ENCODE assay signal across 11 mouse cellular contexts in the genomic region with DNA sequence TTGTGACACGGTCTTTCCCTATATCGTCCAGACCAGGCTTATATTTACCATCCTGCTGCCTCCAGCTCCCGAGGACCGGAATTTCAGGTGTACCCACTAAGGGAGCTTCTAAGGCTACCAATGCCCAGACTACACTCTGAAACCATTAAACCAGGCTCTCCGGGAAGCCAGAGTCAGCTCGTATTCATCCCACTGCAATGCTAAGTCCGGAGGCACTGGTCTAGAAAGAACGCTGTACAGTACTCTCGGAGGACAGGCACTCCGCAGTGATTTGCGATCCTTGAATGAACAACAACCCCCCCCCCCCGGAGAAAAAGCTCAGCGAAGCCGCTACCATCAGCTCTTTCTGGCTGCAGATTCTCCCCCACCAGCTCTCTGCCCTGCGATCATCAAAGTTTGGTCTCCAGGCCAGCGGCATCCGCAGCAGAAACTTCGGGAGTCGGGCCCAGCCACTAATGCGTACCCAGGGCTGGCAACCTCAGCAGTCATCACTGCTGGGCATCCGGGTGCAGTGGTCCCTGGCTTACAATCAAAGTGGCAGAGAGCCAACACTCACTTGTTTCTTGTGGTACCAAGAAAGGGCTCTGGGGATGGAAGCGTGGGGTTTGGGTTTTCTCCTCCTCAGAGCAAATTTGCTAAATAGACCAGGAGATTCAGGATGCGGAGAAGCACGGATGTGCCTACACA. TPM values are rescaled to one million over a fixed set of nuclear protein-coding genes. Genes with fewer than 3 reads are reported as not detected.
DNase-seq lines count a peak whose midpoint lies in the region; ATAC-seq lines count a peak whose summit lies in the region.
"Had no signal": no experiment of that assay in that cellular context is flagged by ENCODE, and none has a peak within 500 bp of the region (broad histone marks: within the 10 kb centered on the region; RNA-seq: fewer than 3 reads in every experiment).

No protein-coding gene starts in this region.

- H3K4me2 ChIP-seq in hindbrain, embryonic 14.5 days (replicated peaks), result no peak overlapping the region
- no peak overlapping the region for H3K4me2 ChIP-seq in midbrain, embryonic 14.5 days (ENCODE audit: low read length)
- H3K4me2 ChIP-seq in midbrain, embryonic 11.5 days, result no peak overlapping the region

- no peak overlapping the region for H3K9ac ChIP-seq in hindbrain, embryonic 14.5 days
- no peak overlapping the region for H3K9ac ChIP-seq in midbrain, embryonic 14.5 days (replicated peaks; ENCODE audit: low read length)
- no peak overlapping the region for H3K9ac ChIP-seq in midbrain, embryonic 11.5 days (ENCODE audit: low read length)

- no peak; the same call in 1 of the 2 replicates for ATAC-seq in cerebellum, adult (ENCODE audit: insufficient number of reproducible peaks, low FRiP score, low TSS enrichment)
- peak; percentile 53; the same call in 1 of the 2 replicates for ATAC-seq in hindbrain, embryonic 14.5 days (ENCODE audit: low FRiP score)
- no peak for ATAC-seq in midbrain, embryonic 14.5 days (ENCODE audit: low FRiP score, low TSS enrichment)
- ATAC-seq in midbrain, embryonic 11.5 days (ENCODE audit: low FRiP score), result no peak
- peak; percentile 34 to 59 for ATAC-seq in hematopoietic stem cell, adult 5-6 weeks (replicated peaks in 1 of 2; ENCODE audit: insufficient read depth in 1 of 2, low FRiP score in 2 of 2, low TSS enrichment in 1 of 2, low read depth in 1 of 2, poor library complexity in 2 of 2, severe bottlenecking in 2 of 2)
- ATAC-seq in CD4-positive, CD25-positive, alpha-beta regulatory T cell, adult 4 months, result no peak
- ATAC-seq: intestine, postnatal 0 days had no signal

- H3K9me3 ChIP-seq in hindbrain, embryonic 14.5 days (ENCODE audit: control insufficient read depth, low read length), result no peaks in the 10 kb centered on the region
- H3K9me3 ChIP-seq in hindbrain, embryonic 10.5 days, result no peaks in the 10 kb centered on the region
- no peaks in the 10 kb centered on the region for H3K9me3 ChIP-seq in midbrain, embryonic 14.5 days (ENCODE audit: control insufficient read depth, low read length)
- H3K9me3 ChIP-seq in midbrain, embryonic 11.5 days (ENCODE audit: control insufficient read depth, low read length), result no peaks in the 10 kb centered on the region

- peak; percentile 5 for DNase-seq in cerebellum, adult 9-10 months
- peak; percentile 28 for DNase-seq in hindbrain, embryonic 14.5 days (ENCODE audit: low spot score)
- no peak for DNase-seq in hindbrain, embryonic 10.5 days (ENCODE audit: low spot score)
- DNase-seq in midbrain, embryonic 14.5 days, result peak; percentile 46
- DNase-seq in midbrain, embryonic 11.5 days (ENCODE audit: low spot score, missing footprints), result no peak
- DNase-seq: layer of hippocampus, adult 9-11 months had no signal

- no peak overlapping the region for H3K4me3 ChIP-seq in hindbrain, embryonic 14.5 days (replicated peaks; ENCODE audit: low read length)
- H3K4me3 ChIP-seq in hindbrain, embryonic 10.5 days, result no peak overlapping the region
- no peak overlapping the region for H3K4me3 ChIP-seq in midbrain, embryonic 14.5 days (replicated peaks; ENCODE audit: low read depth, low read length)
- no peak overlapping the region for H3K4me3 ChIP-seq in midbrain, embryonic 11.5 days (ENCODE audit: low read depth, low read length)

- WGBS in hindbrain, embryonic 14.5 days, result 71% methylated on average over 24 of the region's 24 CpGs
- WGBS in hindbrain, embryonic 10.5 days, result 85% methylated on average over 24 of the region's 24 CpGs
- 81% methylated on average over 24 of the region's 24 CpGs for WGBS in midbrain, embryonic 14.5 days
- 87% methylated on average over 24 of the region's 24 CpGs for WGBS in midbrain, embryonic 11.5 days

- H3K36me3 ChIP-seq in hindbrain, embryonic 14.5 days (replicated peaks; ENCODE audit: control insufficient read depth, insufficient read depth), result no peaks in the 10 kb centered on the region
- H3K36me3 ChIP-seq in hindbrain, embryonic 10.5 days, result no peaks in the 10 kb centered on the region
- no peaks in the 10 kb centered on the region for H3K36me3 ChIP-seq in midbrain, embryonic 14.5 days (ENCODE audit: control insufficient read depth, insufficient read depth, low read length)
- H3K36me3 ChIP-seq in midbrain, embryonic 11.5 days (ENCODE audit: control insufficient read depth, insufficient read depth, low read length), result no peaks in the 10 kb centered on the region

- H3K4me1 ChIP-seq in hindbrain, embryonic 14.5 days (replicated peaks; ENCODE audit: control insufficient read depth, insufficient read depth, low read length), result no peaks in the 10 kb centered on the region
- no peaks in the 10 kb centered on the region for H3K4me1 ChIP-seq in hindbrain, embryonic 10.5 days (replicated peaks)
- no peaks in the 10 kb centered on the region for H3K4me1 ChIP-seq in midbrain, embryonic 14.5 days (ENCODE audit: control insufficient read depth, insufficient read depth, low read length)
- no peaks in the 10 kb centered on the region for H3K4me1 ChIP-seq in midbrain, embryonic 11.5 days (ENCODE audit: control insufficient read depth, insufficient read depth, low read length)

- no peak overlapping the region for H3K27ac ChIP-seq in hindbrain, embryonic 14.5 days
- H3K27ac ChIP-seq in hindbrain, embryonic 10.5 days, result no peak overlapping the region
- H3K27ac ChIP-seq in midbrain, embryonic 14.5 days (replicated peaks; ENCODE audit: low read depth, low read length), result no peak overlapping the region
- no peak overlapping the region for H3K27ac ChIP-seq in midbrain, embryonic 11.5 days (ENCODE audit: low read depth, low read length)

- no peaks in the 10 kb centered on the region for H3K27me3 ChIP-seq in hindbrain, embryonic 14.5 days (ENCODE audit: control insufficient read depth, insufficient read depth, low read length)
- no peaks in the 10 kb centered on the region for H3K27me3 ChIP-seq in hindbrain, embryonic 10.5 days (ENCODE audit: insufficient read depth, poor library complexity, severe bottlenecking)
- H3K27me3 ChIP-seq in midbrain, embryonic 14.5 days (ENCODE audit: control insufficient read depth, insufficient read depth, low read length), result no peaks in the 10 kb centered on the region
- H3K27me3 ChIP-seq in midbrain, embryonic 11.5 days (ENCODE audit: control insufficient read depth, insufficient read depth, low read length), result no peaks in the 10 kb centered on the region

RNA-seq across cellular contexts. Expression of gene Bcl2l14, which starts 7.6 kb away (rescaled TPM):
- polyA plus RNA-seq in hindbrain, embryonic 14.5 days (2014; fragmentation: Nextera tagmentation; extraction: Ambion mirVana), result 0.37 TPM in 1 of 2 replicates, not detected in the other
- 0.31 and 0.42 TPM in 2 replicates for polyA plus RNA-seq in hindbrain, embryonic 10.5 days (2016; fragmentation: Nextera tagmentation; extraction: Ambion mirVana)
- not detected in 2 replicates for polyA plus RNA-seq in midbrain, embryonic 14.5 days (2014; fragmentation: Nextera tagmentation; extraction: Ambion mirVana)
- polyA plus RNA-seq in midbrain, embryonic 11.5 days (2014; fragmentation: Nextera tagmentation; extraction: Ambion mirVana), result not detected in 2 replicates
- total RNA-seq in hematopoietic stem cell, adult 5-6 weeks (2017), result 1.2 and 10.6 TPM in 2 replicates
- 1 to 10 TPM; 2.8 to 3.0 TPM for polyA plus RNA-seq in CD4-positive, CD25-positive, alpha-beta regulatory T cell, adult 4 months (2017; shearing (Covaris generic))
- polyA plus RNA-seq: frontal cortex, adult 2 months had no signal

Comparison
In these comparisons a context has a peak if more than half of its experiments do, and no peak if none do; other contexts are left out.
1. DNase-seq: peak in cerebellum, adult 9-10 months (single experiment), hindbrain, embryonic 14.5 days (single experiment) and midbrain, embryonic 14.5 days (single experiment); none in hindbrain, embryonic 10.5 days (single experiment) and midbrain, embryonic 11.5 days (single experiment).
2. ATAC-seq: peak in hindbrain, embryonic 14.5 days (single experiment) and hematopoietic stem cell, adult 5-6 weeks (2 of 2); none in cerebellum, adult (single experiment), midbrain, embryonic 14.5 days (single experiment), midbrain, embryonic 11.5 days (single experiment) and CD4-positive, CD25-positive, alpha-beta regulatory T cell, adult 4 months (single experiment).